Mouse (Mus musculus): ENCODE results near the gene Hspa12a. TPM values are rescaled to one million over a fixed set of nuclear protein-coding genes. Genes with fewer than 3 reads are reported as not detected.

Gene Hspa12a
- total and polyA plus RNA-seq, 3 experiments, result 1.3 TPM; not detected in 2

DNA sequence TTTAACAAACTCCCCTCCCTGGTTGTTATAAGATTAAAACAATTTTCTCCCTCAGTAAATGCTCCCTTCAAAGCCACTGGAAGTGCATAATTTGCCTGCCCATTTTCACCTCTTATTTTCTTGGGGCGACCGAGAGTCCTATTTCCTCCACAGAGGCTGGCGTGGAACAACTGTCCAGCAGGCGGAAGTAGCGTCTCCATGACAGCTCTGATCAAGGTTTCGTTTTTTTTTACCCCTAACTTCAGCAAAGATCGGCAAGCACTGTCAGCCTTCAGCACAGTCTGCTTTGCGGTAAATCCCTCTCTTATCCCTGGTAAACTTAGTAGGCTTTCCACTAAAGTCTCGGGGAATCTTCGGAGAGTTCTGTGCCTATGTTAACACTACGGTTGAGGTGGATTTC, 24.9 kb downstream of the Hspa12a start:
- H3K36me3 ChIP-seq (replicated peaks), result no peaks in the 10 kb centered on the region
- no peak overlapping the region for H3K4me3 ChIP-seq (ENCODE audit: low read depth, low read length)
- ATAC-seq (ENCODE audit: extremely low read depth, insufficient number of reproducible peaks, low FRiP score, poor library complexity, severe bottlenecking) (no peak), DNase-seq (ENCODE audit: low spot score) (no peak)
- H3K9me3 ChIP-seq (replicated peaks), result no peaks in the 10 kb centered on the region
- no peaks in the 10 kb centered on the region for H3K4me1 ChIP-seq (ENCODE audit: insufficient read depth, low read depth, low read length)
- no peak for TF ChIP-seq CTCF (IDR thresholded peaks at IDR 0.05; ENCODE audit: low read depth, low read length)
- TF ChIP-seq GATA1 (IDR thresholded peaks at IDR 0.05; ENCODE audit: borderline replicate concordance, low read length), result no peak
- TF ChIP-seq GATA2 (IDR thresholded peaks at IDR 0.05; ENCODE audit: borderline replicate concordance, low read depth, low read length), result no peak
- TF ChIP-seq POLR2AphosphoS5 (IDR thresholded peaks at IDR 0.05; ENCODE audit: insufficient replicate concordance, low read depth, low read length), result no peak
- TF ChIP-seq TAL1 (conservative IDR thresholded peaks at IDR 0.05; ENCODE audit: low read depth, low read length), result no peak
- H3K27me3 ChIP-seq (ENCODE audit: insufficient read depth, low read length), result no peaks in the 10 kb centered on the region

DNA sequence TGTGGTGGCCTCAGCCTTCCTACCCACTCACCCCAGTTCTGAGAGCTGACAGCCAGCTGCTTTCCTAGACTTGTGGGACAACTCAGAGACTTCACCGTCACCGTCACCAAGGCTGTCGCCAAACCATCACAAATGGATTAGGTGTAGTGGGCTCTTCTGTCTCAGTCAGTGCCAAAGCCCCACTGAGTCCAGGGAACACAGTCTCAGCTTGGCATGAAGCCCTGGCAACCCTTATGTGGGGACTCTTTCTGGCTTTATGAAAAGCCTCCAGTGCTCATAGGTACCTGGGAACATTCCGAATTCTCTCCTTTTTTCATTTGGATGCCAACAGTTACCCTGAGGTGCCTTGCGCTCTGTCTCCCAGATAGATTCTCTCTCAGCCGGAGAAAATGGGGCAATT, 30.2 kb downstream of the Hspa12a start:
- Histone ChIP-seq H3K4me1 (ENCODE audit: insufficient read depth, low read depth, low read length) (0 out of 2 replicates have a peak, but pooled peaks cover 3% of the 10 kb centered on the region), H3K4me3 (ENCODE audit: low read depth, low read length) (no peak overlapping the region), H3K27me3 (ENCODE audit: insufficient read depth, low read length) (no peaks in the 10 kb centered on the region), H3K36me3 (replicated peaks) (no peaks in the 10 kb centered on the region), H3K9me3 (replicated peaks) (no peaks in the 10 kb centered on the region)
- ATAC-seq (ENCODE audit: extremely low read depth, insufficient number of reproducible peaks, low FRiP score, poor library complexity, severe bottlenecking), result no peak
- TF ChIP-seq POLR2AphosphoS5 (IDR thresholded peaks at IDR 0.05; ENCODE audit: insufficient replicate concordance, low read depth, low read length) (no peak), TAL1 (conservative IDR thresholded peaks at IDR 0.05; ENCODE audit: low read depth, low read length) (no peak), CTCF (IDR thresholded peaks at IDR 0.05; ENCODE audit: low read depth, low read length) (no peak), GATA1 (IDR thresholded peaks at IDR 0.05; ENCODE audit: borderline replicate concordance, low read length) (no peak), GATA2 (IDR thresholded peaks at IDR 0.05; ENCODE audit: borderline replicate concordance, low read depth, low read length) (no peak)
- no peak for DNase-seq (ENCODE audit: low spot score)

DNA sequence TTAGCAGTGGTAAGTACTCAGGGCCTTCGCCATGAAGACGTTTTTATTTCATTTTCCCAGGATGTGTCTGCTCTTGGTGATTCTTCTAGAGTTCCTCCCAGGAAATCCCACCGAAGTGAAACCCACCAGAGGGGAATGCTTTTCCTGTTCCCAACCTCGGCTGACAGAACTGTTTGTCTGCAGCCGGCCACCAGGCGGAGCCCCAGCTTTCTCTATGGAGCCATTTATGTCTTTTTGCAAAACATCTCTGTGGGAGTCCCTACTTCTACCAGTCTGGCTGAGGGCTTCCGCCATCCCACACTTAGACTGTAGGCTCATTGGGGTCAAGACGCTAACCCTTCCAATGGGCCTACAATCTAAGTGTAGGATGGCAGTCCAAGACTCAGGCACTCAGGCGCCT, 32.1 kb downstream of the Hspa12a start:
- no peaks in the 10 kb centered on the region for H3K36me3 ChIP-seq (replicated peaks)
- DNase-seq (ENCODE audit: low spot score), result peak; percentile 24
- peaks cover 3% of the 10 kb centered on the region; the same call in 1 of the 2 replicates for H3K27me3 ChIP-seq (ENCODE audit: insufficient read depth, low read length)
- ATAC-seq (ENCODE audit: extremely low read depth, insufficient number of reproducible peaks, low FRiP score, poor library complexity, severe bottlenecking), result no peak
- 0 out of 2 replicates have a peak, but pooled peaks cover 3% of the 10 kb centered on the region for H3K4me1 ChIP-seq (ENCODE audit: insufficient read depth, low read depth, low read length)
- H3K9me3 ChIP-seq (replicated peaks), result no peaks in the 10 kb centered on the region
- no peak for TF ChIP-seq GATA1 (IDR thresholded peaks at IDR 0.05; ENCODE audit: borderline replicate concordance, low read length)
- TF ChIP-seq CTCF (IDR thresholded peaks at IDR 0.05; ENCODE audit: low read depth, low read length), result 0 out of 2 replicates have a peak, but pooled peaks have one; percentile 11
- no peak overlapping the region for H3K4me3 ChIP-seq (ENCODE audit: low read depth, low read length)

DNA sequence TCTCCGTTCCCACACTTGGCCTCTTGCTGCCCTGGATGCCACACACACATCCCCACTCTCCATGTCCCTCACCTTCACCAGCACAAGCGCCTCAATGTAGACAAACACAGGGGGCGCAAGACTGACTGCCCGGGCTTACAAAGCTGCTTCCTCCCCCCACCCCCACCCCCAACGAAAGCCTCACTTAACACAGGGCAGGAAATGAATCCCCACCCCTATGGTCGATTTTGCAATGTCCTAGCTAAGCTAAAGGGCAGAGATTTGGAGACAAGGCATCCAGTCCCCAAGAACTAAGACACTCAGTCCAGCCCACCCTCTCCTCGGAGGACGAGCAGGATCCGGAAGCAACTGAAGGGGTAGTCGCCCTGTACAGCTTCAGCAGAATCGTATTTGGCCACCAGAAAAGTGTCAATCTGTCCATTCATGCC, 32.5 kb downstream of the Hspa12a start:
- Histone ChIP-seq H3K4me1 (ENCODE audit: insufficient read depth, low read depth, low read length) (0 out of 2 replicates have a peak, but pooled peaks cover 3% of the 10 kb centered on the region), H3K4me3 (ENCODE audit: low read depth, low read length) (no peak overlapping the region), H3K9me3 (replicated peaks) (no peaks in the 10 kb centered on the region), H3K27me3 (ENCODE audit: insufficient read depth, low read length) (peaks cover 3% of the 10 kb centered on the region; the same call in 1 of the 2 replicates), H3K36me3 (replicated peaks) (no peaks in the 10 kb centered on the region)
- TF ChIP-seq GATA1 (IDR thresholded peaks at IDR 0.05; ENCODE audit: borderline replicate concordance, low read length) (no peak), GATA2 (IDR thresholded peaks at IDR 0.05; ENCODE audit: borderline replicate concordance, low read depth, low read length) (no peak), POLR2AphosphoS5 (IDR thresholded peaks at IDR 0.05; ENCODE audit: insufficient replicate concordance, low read depth, low read length) (no peak), CTCF (IDR thresholded peaks at IDR 0.05; ENCODE audit: low read depth, low read length) (no peak), TAL1 (conservative IDR thresholded peaks at IDR 0.05; ENCODE audit: low read depth, low read length) (no peak)
- no peak for DNase-seq (ENCODE audit: low spot score)
- ATAC-seq (ENCODE audit: extremely low read depth, insufficient number of reproducible peaks, low FRiP score, poor library complexity, severe bottlenecking), result no peak

DNA sequence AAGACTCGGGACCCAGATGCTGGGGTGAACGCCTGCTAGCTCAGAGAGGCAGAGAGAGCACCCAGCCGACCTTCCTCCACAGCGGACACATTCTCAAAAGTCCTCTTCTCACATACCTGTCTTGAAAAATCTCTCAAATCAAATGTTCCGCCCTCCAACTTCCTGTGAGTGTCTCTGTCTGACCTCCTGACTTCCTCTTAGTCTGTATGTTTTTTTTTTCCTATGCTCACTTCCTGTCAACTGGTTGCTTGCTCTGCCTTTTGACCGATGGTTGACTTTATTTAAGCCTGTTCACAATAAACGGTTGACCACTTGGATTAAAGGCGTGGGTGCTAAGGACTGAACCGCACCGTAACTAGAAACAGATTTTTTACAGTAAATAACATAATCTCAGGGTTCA, 35.4 kb downstream of the Hspa12a start:
- Histone ChIP-seq H3K4me1 (ENCODE audit: insufficient read depth, low read depth, low read length) (0 out of 2 replicates have a peak, but pooled peaks cover 3% of the 10 kb centered on the region), H3K27me3 (ENCODE audit: insufficient read depth, low read length) (peaks cover 8% of the 10 kb centered on the region; the same call in 1 of the 2 replicates), H3K36me3 (replicated peaks) (no peaks in the 10 kb centered on the region), H3K9me3 (replicated peaks) (no peaks in the 10 kb centered on the region), H3K4me3 (ENCODE audit: low read depth, low read length) (no peak overlapping the region)
- TF ChIP-seq POLR2AphosphoS5 (IDR thresholded peaks at IDR 0.05; ENCODE audit: insufficient replicate concordance, low read depth, low read length), result no peak
- no peak for TF ChIP-seq CTCF (IDR thresholded peaks at IDR 0.05; ENCODE audit: low read depth, low read length)
- TF ChIP-seq GATA1 (IDR thresholded peaks at IDR 0.05; ENCODE audit: borderline replicate concordance, low read length), result no peak
- no peak for TF ChIP-seq TAL1 (conservative IDR thresholded peaks at IDR 0.05; ENCODE audit: low read depth, low read length)
- no peak for TF ChIP-seq GATA2 (IDR thresholded peaks at IDR 0.05; ENCODE audit: borderline replicate concordance, low read depth, low read length)
- ATAC-seq (ENCODE audit: extremely low read depth, insufficient number of reproducible peaks, low FRiP score, poor library complexity, severe bottlenecking), result no peak
- no peak for DNase-seq (ENCODE audit: low spot score)

DNA sequence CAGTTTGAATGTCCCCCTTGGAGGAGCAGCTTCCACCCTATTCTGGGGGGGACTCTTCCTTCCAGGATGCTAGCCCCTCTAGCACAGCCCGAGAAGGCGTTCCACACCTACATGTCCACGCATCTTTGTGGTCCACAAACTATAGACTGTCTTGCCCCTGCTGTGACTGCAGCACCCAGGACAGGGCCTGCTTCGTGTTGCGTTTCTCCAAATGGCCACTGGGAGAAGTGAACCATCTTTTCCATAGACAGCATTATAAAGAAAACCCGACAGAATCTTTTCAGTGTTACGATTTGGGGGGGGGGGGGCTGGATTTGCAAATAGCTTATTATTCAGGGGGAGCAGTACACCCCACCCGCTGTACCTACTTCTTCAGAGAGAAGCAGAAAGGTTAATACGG, 36.8 kb downstream of the Hspa12a start:
- ATAC-seq (ENCODE audit: extremely low read depth, insufficient number of reproducible peaks, low FRiP score, poor library complexity, severe bottlenecking) (no peak), DNase-seq (ENCODE audit: low spot score) (no peak)
- H3K4me1 ChIP-seq (ENCODE audit: insufficient read depth, low read depth, low read length), result 0 out of 2 replicates have a peak, but pooled peaks cover 3% of the 10 kb centered on the region
- H3K4me3 ChIP-seq (ENCODE audit: low read depth, low read length), result no peak overlapping the region
- no peaks in the 10 kb centered on the region for H3K9me3 ChIP-seq (replicated peaks)
- H3K27me3 ChIP-seq (ENCODE audit: insufficient read depth, low read length), result peaks cover 8% of the 10 kb centered on the region; the same call in 1 of the 2 replicates
- no peaks in the 10 kb centered on the region for H3K36me3 ChIP-seq (replicated peaks)
- TF ChIP-seq GATA1 (IDR thresholded peaks at IDR 0.05; ENCODE audit: borderline replicate concordance, low read length) (no peak), CTCF (IDR thresholded peaks at IDR 0.05; ENCODE audit: low read depth, low read length) (no peak), GATA2 (IDR thresholded peaks at IDR 0.05; ENCODE audit: borderline replicate concordance, low read depth, low read length) (no peak), TAL1 (conservative IDR thresholded peaks at IDR 0.05; ENCODE audit: low read depth, low read length) (no peak), POLR2AphosphoS5 (IDR thresholded peaks at IDR 0.05; ENCODE audit: insufficient replicate concordance, low read depth, low read length) (no peak)

Data from G1E (cell line).